Mouse (Mus musculus) retina, adult 2 months (tissue): ENCODE data around the gene Ly75.

Source experiments
- DNase-seq: peaks from one replicate; pipeline ENCODE4 v3.0.0-alpha.2; 2012; ENCODE audit warnings: low read depth, low spot score

Gene Ly75

GRCm38 (mm10) chr2:60370188-60370587 is 12.9 kb downstream of the Ly75 start:
- DNase-seq, result no peak

GRCm38 (mm10) chr2:60369454-60369853 is 13.6 kb downstream of the Ly75 start:
- no peak for DNase-seq

GRCm38 (mm10) chr2:60367871-60368270 is 15.2 kb downstream of the Ly75 start:
- no peak for DNase-seq

GRCm38 (mm10) chr2:60367204-60367603 is 15.9 kb downstream of the Ly75 start:
- no peak for DNase-seq

- DNase-seq, result peak; percentile 53
Observed at GRCm38 (mm10) chr2:60365820-60366610, 17.1 kb downstream of the Ly75 start.

GRCm38 (mm10) chr2:60365138-60365775 is 17.8 kb downstream of the Ly75 start:
- no peak for DNase-seq

GRCm38 (mm10) chr2:60362146-60362545 is 21.0 kb downstream of the Ly75 start:
- DNase-seq, result no peak

- no peak for DNase-seq
Observed at GRCm38 (mm10) chr2:60359796-60360195, 23.3 kb downstream of the Ly75 start.

GRCm38 (mm10) chr2:60355388-60355683 is 27.8 kb downstream of the Ly75 start:
- DNase-seq, result no peak

GRCm38 (mm10) chr2:60354541-60355387 is 28.3 kb downstream of the Ly75 start:
- DNase-seq, result no peak

- DNase-seq, result no peak
Observed at GRCm38 (mm10) chr2:60352296-60352695, 30.8 kb downstream of the Ly75 start.

- DNase-seq, result no peak
Observed at GRCm38 (mm10) chr2:60351781-60352180, 31.3 kb downstream of the Ly75 start.

GRCm38 (mm10) chr2:60347875-60348274 is 35.2 kb downstream of the Ly75 start:
- no peak for DNase-seq

GRCm38 (mm10) chr2:60346531-60346930 is 36.6 kb downstream of the Ly75 start:
- no peak for DNase-seq

GRCm38 (mm10) chr2:60345717-60346116 is 37.4 kb downstream of the Ly75 start:
- DNase-seq, result no peak

GRCm38 (mm10) chr2:60343607-60344289 is 39.4 kb downstream of the Ly75 start:
- DNase-seq, result no peak

- DNase-seq, result no peak
Observed at GRCm38 (mm10) chr2:60342107-60342880, 40.8 kb downstream of the Ly75 start.

- DNase-seq, result no peak
Observed at GRCm38 (mm10) chr2:60337937-60338336, 45.2 kb downstream of the Ly75 start.

GRCm38 (mm10) chr2:60328641-60329040 is 54.5 kb downstream of the Ly75 start:
- DNase-seq, result no peak

- DNase-seq, result no peak
Observed at GRCm38 (mm10) chr2:60327581-60327980, 55.5 kb downstream of the Ly75 start.

- no peak for DNase-seq
Observed at GRCm38 (mm10) chr2:60326948-60327347, 56.2 kb downstream of the Ly75 start.
